Mouse (Mus musculus) neural tube, embryonic 14.5 days (tissue): ENCODE results near the gene Rnf26. TPM values are rescaled to one million over a fixed set of nuclear protein-coding genes. Genes with fewer than 3 reads are reported as not detected.

Experiments
- ATAC-seq: fragments of 200-750 bp; cut with Nextera tagmentation; 2 replicates; pipeline ENCODE4 v1.8.0; 2017; ENCODE audit warnings: low read depth, mild to moderate bottlenecking, moderate TSS enrichment, moderate library complexity
- H3K27ac ChIP-seq: fragments of 300-500 bp; sonication (generic); 2 replicates; pipeline ENCODE4 v1.5.1; 2014; ENCODE audit warnings: low read depth, mild to moderate bottlenecking, control low read depth, low read length, moderate library complexity, mixed read lengths
- H3K27me3 ChIP-seq: fragments of 300-500 bp; sonication (generic); 2 replicates; pipeline ENCODE4 v1.6.1; 2014; ENCODE audit warnings: low read length; ENCODE audit not compliant: control insufficient read depth, insufficient read depth
- H3K36me3 ChIP-seq: fragments of 300-500 bp; sonication (generic); 2 replicates; pipeline ENCODE4 v1.6.1; 2014; ENCODE audit warnings: low read length, mixed read lengths; ENCODE audit not compliant: control insufficient read depth, insufficient read depth
- H3K4me1 ChIP-seq: fragments of 300-500 bp; sonication (generic); 2 replicates; pipeline ENCODE4 v1.6.1; 2014; ENCODE audit warnings: low read length; ENCODE audit not compliant: control insufficient read depth, insufficient read depth
- H3K4me2 ChIP-seq: fragments of 300-500 bp; sonication (generic); 2 replicates; pipeline ENCODE4 v1.6.1; 2014; ENCODE audit warnings: mild to moderate bottlenecking, low read depth, low read length, control low read depth
- H3K4me3 ChIP-seq: fragments of 300-500 bp; sonication (generic); 2 replicates; pipeline ENCODE4 v1.5.1; 2014; ENCODE audit warnings: low read depth, low read length, control low read depth, mixed read lengths
- H3K9ac ChIP-seq: fragments of 300-500 bp; sonication (generic); replicated peaks from 2 replicates; pipeline ENCODE4 v1.6.1; 2014; ENCODE audit warnings: low read depth, mild to moderate bottlenecking, control low read depth, low read length, mixed read lengths
- H3K9me3 ChIP-seq: fragments of 300-500 bp; sonication (generic); 2 replicates; pipeline ENCODE4 v1.6.1; 2016; ENCODE audit warnings: low read length; ENCODE audit not compliant: control insufficient read depth
- WGBS: fragments of 180-500 bp; shearing (Covaris S2); extraction: QIAGEN DNeasy Blood & Tissue Kit; methylation state at CpG from one replicate; pipeline ENCODE4 v1.1.7; 2014; 5-methylcytosine and 5-hydroxymethylcytosine counted together
- polyA plus RNA-seq: library from polyadenylated mRNA; unstranded; fragments of >200 nt; fragmentation: Nextera tagmentation; extraction: Ambion mirVana; gene quantifications from 2 replicates; pipeline ENCODE4 v1.2.1, GENCODE M21; 2014

Gene Rnf26
- polyA plus RNA-seq, 1 experiment from 2014 or later: 28.9 TPM

GRCm38 (mm10) chr9:44075276-44075995 lies 37.9 kb downstream of the Rnf26 start:
- 68% methylated on average over 24 of the region's 24 CpGs for WGBS
- ATAC-seq: no peak
- Histone ChIP-seq H3K4me3 (no peak overlapping the region), H3K9ac (no peak overlapping the region), H3K27me3 (no peaks in the 10 kb centered on the region), H3K36me3 (no peaks in the 10 kb centered on the region), H3K4me1 (peaks cover 7% of the 10 kb centered on the region; the same call in 1 of the 2 replicates), H3K9me3 (no peaks in the 10 kb centered on the region), H3K27ac (no peak overlapping the region), H3K4me2 (no peak overlapping the region)

- Histone ChIP-seq H3K4me1 (peaks cover 7% of the 10 kb centered on the region; the same call in 1 of the 2 replicates), H3K27me3 (no peaks in the 10 kb centered on the region), H3K36me3 (no peaks in the 10 kb centered on the region), H3K4me2 (no peak overlapping the region), H3K9ac (no peak overlapping the region), H3K9me3 (no peaks in the 10 kb centered on the region), H3K27ac (no peak overlapping the region), H3K4me3 (no peak overlapping the region)
- ATAC-seq: no peak
- WGBS: 68% methylated on average over 9 of the region's 9 CpGs
Observed at GRCm38 (mm10) chr9:44074395-44075275, 38.7 kb downstream of the Rnf26 start.

- WGBS: 28% methylated on average over 5 of the region's 5 CpGs
- Histone ChIP-seq H3K27me3 (no peaks in the 10 kb centered on the region), H3K4me3 (no peak overlapping the region), H3K36me3 (no peaks in the 10 kb centered on the region), H3K9me3 (no peaks in the 10 kb centered on the region), H3K4me1 (no peaks in the 10 kb centered on the region), H3K27ac (peak overlapping the region; percentile 48), H3K4me2 (peak overlapping the region; percentile 33; the same call in 1 of the 2 replicates), H3K9ac (0 out of 2 replicates have a peak overlapping the region, but pooled peaks have one; percentile 7)
- no peak for ATAC-seq
Observed at GRCm38 (mm10) chr9:44073115-44073514, 40.2 kb downstream of the Rnf26 start.

GRCm38 (mm10) chr9:44072599-44072915 lies 40.8 kb downstream of the Rnf26 start:
- ATAC-seq: peak; percentile 54
- peak overlapping the region; percentile 81 for H3K27ac ChIP-seq
- WGBS: 7% methylated on average over 4 of the region's 4 CpGs
- no peaks in the 10 kb centered on the region for H3K9me3 ChIP-seq
- H3K9ac ChIP-seq: 0 out of 2 replicates have a peak overlapping the region, but pooled peaks have one; percentile 7
- no peaks in the 10 kb centered on the region for H3K4me1 ChIP-seq
- no peaks in the 10 kb centered on the region for H3K27me3 ChIP-seq
- peak overlapping the region; percentile 16; the same call in 1 of the 2 replicates for H3K4me2 ChIP-seq
- no peak overlapping the region for H3K4me3 ChIP-seq
- H3K36me3 ChIP-seq: no peaks in the 10 kb centered on the region

GRCm38 (mm10) chr9:44071914-44072598 lies 41.3 kb downstream of the Rnf26 start:
- ATAC-seq: peak; percentile 72
- Histone ChIP-seq H3K9ac (no peak overlapping the region), H3K27me3 (no peaks in the 10 kb centered on the region), H3K9me3 (no peaks in the 10 kb centered on the region), H3K4me3 (no peak overlapping the region), H3K4me1 (no peaks in the 10 kb centered on the region), H3K4me2 (peak overlapping the region; percentile 14; the same call in 1 of the 2 replicates), H3K27ac (peak overlapping the region; percentile 81), H3K36me3 (no peaks in the 10 kb centered on the region)
- WGBS: 19% methylated on average over 11 of the region's 11 CpGs

GRCm38 (mm10) chr9:44070844-44071231 lies 42.5 kb downstream of the Rnf26 start:
- Histone ChIP-seq H3K4me2 (no peak overlapping the region), H3K27ac (no peak overlapping the region), H3K27me3 (no peaks in the 10 kb centered on the region), H3K4me1 (no peaks in the 10 kb centered on the region), H3K36me3 (no peaks in the 10 kb centered on the region), H3K9ac (no peak overlapping the region), H3K9me3 (no peaks in the 10 kb centered on the region), H3K4me3 (no peak overlapping the region)
- 36% methylated on average over 8 of the region's 8 CpGs for WGBS
- no peak for ATAC-seq

GRCm38 (mm10) chr9:44070113-44070843 lies 43.0 kb downstream of the Rnf26 start:
- 74% methylated on average over 14 of the region's 14 CpGs for WGBS
- H3K4me2 ChIP-seq: no peak overlapping the region
- H3K9ac ChIP-seq: no peak overlapping the region
- H3K4me3 ChIP-seq: no peak overlapping the region
- H3K27me3 ChIP-seq: no peaks in the 10 kb centered on the region
- ATAC-seq: no peak
- H3K36me3 ChIP-seq: no peaks in the 10 kb centered on the region
- no peaks in the 10 kb centered on the region for H3K9me3 ChIP-seq
- H3K4me1 ChIP-seq: no peaks in the 10 kb centered on the region
- no peak overlapping the region for H3K27ac ChIP-seq

GRCm38 (mm10) chr9:44069252-44069651 lies 44.1 kb downstream of the Rnf26 start:
- no peaks in the 10 kb centered on the region for H3K9me3 ChIP-seq
- ATAC-seq: no peak
- no peak overlapping the region for H3K4me3 ChIP-seq
- H3K4me1 ChIP-seq: no peaks in the 10 kb centered on the region
- H3K27ac ChIP-seq: no peak overlapping the region
- H3K36me3 ChIP-seq: no peaks in the 10 kb centered on the region
- H3K4me2 ChIP-seq: no peak overlapping the region
- WGBS: 47% methylated on average over 7 of the region's 7 CpGs
- no peak overlapping the region for H3K9ac ChIP-seq
- no peaks in the 10 kb centered on the region for H3K27me3 ChIP-seq
